Mouse (Mus musculus) left cerebral cortex, postnatal 36 days (tissue): ENCODE measurements at regions not wholly inside any gene's neighbourhood (a gene's known extent, or its start where the extent isn't known, plus 50 kb on each side); places are given as distances from the start of the nearest gene placed in this dataset.
"Not testable (repeated sequence)": the region's sequence is repeated elsewhere in the genome, so short reads cannot be mapped to it uniquely, and the experiment has no call there.

Source experiments
- DNase-seq, 2 experiments: peaks; one replicate each; pipeline ENCODE4 v3.0.0; 2021 to 2022; ENCODE audit warnings: low spot score in 2 of 2, mixed read lengths in 1 of 2
- intact Hi-C: fragments of 180-260 bp; cut with DNase I; formaldehyde crosslinking; loops from one replicate; pipeline ENCODE4 v1.15.1; 2025

DNA sequence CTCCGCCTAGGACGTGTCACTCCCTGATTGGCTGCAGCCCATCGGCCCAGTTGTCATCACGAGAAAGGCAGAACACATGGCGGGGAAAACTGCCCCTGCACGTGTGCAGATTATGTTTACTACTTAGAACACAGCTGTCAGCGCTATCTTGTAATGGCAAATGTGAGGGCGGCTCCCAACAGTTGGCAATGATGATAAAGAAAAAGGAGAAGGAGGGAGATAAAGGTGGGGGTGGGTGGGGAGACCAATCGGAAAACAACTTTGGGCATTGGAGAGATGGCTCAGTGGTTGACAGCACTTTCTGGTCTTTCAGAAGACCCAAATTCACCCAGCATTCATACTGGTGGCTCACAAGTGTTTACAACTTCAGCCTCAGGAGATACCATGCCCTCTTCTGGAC is 257.6 kb downstream of the Pten start:
- DNase-seq, intact Hi-C loops: not testable (repeated sequence)

DNA sequence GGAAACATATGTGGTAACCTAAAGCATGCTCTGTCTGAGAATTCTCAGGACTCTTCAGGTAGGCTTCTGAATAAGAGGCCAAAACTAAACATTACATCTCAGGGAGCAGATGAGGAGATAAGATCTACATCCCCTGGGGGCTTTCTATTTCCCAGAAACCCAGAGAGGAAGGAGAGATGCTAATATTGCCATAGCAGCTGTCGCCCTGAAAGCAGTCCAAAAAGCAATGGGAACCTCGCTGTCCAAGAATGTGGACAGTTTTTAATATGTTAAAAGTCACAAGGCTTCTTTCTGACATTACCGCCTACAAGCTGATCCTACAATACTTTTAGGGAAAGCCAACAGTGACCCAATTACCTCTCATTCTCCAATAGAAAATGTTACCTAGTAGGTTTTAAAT is 263.9 kb downstream of the Pten start:
- intact Hi-C loops, result no loop called here
- no peak for DNase-seq

DNA sequence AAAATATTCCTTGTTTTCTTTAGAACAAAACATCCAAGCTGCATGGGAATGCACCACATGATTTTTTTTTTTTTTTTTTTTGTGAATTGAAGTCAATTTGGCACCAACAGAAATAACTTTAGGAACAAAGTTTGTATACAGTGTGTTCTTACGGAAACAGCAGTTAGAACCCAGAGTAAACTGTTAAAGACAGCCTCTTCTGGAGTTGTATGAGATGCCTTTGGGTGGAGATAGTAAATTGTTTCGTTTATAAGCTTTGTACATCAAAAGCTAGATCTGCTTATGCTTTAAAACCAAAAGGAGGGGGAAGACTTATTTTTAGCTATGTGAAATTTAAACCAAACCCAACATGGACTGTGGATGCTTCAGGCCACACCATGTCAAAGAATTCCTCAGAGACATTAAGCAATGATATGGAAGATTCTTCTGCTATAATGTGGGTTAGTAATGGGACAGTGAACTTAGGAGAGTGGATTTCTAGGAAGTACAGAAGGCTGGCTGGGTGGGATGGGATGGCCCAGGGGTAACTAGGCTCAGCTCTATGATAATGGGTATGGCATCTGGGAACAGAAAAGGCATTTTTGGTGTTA is 265.6 kb downstream of the Pten start:
- intact Hi-C loops, result no loop called here
- DNase-seq, result no peak

DNA sequence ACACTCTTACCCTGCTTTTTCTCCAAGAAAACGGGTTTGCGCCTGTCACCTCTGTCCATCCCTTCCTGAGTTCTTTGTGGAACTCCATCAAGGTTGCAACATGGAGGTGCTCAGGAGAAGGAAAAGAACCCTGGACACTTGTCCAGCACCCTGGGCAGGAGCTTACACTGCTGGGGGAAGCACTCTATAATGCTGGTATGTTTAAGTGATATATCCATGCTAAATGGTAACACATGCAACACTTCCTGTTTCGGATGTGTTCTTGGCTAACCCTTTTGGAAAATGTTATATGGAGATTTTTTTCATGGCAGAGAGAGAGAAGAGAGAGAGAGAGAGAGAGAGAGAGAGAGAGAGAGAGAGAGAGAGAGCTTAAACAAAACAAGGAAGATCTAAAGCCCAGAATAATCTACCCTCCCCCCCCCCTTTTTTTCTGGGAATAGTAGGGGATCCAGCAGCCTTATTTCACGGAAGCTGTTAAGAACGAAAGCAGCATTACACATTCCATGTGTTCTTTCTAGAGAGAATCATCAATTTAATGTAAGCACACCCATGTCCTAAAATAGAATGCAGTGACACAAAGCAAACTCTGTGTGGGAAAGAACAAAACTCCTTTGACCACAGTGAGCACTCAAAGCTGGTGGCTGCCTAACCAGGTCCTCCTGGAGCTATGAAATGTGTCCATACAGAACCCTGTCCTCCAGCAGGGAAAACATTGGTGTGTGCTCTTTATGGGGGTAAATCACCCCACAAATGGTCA is 272.6 kb downstream of the Pten start:
- DNase-seq, result no peak
- intact Hi-C loops, result no loop called here

DNA sequence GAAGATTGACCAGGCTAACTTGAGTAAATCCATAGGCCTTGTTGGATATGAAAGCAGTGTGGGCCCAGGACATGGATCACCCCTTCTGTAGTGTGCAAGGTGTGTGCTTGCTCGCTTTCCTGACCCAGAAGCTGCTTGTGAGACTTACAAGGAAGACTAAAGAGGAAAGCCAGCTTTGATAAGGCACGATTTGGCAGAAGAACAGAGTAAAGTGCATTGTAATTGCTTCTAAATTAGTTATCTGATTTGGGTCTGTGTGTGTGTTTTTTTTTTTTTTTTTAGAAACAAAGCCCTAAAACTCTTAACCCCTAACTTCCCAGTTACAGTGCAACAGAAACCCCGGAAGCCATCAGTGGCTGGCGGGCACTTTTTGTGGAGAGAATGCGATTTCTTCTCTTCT is 283.2 kb downstream of the Pten start:
- intact Hi-C loops, result no loop called here
- no peak for DNase-seq

DNA sequence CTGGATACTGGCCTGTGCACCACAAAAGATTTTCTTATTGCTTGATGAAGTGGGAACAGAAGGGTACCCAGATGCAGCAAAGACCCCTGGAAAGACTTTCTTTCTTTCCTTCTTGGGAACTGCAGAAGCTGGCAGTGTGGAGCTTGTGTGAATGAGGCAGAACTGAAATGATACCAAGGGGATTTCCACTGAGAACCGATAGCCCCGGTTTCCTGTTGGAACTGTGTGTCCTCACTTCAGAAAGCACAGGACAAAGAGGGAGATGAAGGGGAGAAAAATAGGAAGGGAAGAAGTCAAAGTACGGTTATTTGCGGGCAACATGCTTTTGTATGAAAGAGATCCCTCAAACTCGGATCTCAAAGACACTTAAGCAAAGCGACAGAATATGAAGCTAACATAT is 283.7 kb downstream of the Pten start:
- intact Hi-C loops, result no loop called here
- DNase-seq, result no peak

DNA sequence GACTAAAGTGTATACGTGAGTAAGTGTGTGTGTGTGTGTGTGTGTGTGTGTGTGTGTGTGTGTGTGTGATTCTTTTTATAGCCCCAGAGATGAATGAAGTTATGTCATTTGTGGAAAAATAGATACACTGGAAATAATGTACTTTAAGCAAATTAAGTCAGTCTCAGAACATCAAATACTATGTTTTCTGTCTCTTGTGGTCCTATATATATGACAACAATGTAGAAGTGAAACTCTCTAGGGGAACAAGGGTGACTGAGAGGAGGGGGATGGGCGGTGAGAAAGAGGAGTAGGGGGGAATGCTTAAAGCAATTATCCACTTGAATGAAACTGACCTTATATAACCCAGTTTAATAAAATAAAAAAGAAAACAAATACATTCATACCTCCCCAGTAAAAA is 285.5 kb downstream of the Pten start:
- no peak for DNase-seq
- intact Hi-C loops, result no loop called here

DNA sequence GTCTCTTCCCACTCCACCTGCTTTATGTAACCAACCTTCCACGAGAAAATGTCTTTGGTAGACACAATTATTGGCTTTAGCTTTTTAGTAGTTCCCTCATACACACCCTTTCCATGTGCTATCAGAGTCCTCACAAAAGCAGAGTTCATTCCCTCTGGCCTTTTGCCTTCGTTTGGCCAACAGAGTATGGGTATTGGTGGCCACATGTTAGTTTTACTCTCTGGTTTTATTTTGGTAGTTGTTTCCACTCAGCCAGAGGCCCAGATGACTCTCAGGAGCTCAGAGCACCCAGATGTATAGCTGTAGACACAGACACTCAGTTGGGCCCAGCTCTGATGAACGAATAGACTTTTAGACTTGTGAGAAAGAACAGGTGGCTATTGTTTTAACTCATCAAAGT is 286.4 kb downstream of the Pten start:
- DNase-seq, result no peak
- intact Hi-C loops, result no loop called here

DNA sequence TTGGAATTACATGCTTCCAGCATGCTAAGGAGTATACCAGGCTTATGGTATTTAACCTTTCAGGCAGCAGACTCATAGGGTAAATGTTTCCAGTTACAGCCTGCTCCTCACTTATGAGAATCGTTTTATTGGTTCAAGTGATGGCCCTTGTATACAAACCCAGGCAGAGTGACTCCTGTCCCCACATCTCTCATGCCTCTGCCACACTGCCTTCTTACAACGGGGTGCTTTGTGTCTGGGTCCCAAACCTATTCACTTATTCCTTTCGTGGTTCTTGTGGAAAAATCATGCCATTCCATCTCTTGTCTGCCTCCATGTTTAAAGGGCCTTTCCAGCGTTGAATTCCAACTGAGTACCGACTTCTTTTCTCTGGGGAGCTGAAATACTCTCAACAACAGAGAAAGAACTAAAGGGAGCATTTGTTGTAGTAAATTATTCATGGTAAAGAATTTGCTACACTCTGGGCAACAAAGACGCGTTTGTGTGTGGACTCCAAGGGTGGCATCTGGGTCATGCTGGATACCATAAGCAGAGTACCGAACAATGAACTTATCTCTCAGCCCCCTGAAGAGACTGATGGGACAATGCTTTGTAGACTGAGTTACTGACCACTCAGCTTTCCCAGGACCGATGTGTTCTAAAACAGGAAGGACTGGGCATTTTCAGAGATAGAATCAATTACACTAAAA is 291.6 kb downstream of the Pten start:
- DNase-seq, result no peak
- intact Hi-C loops, result no loop called here

DNA sequence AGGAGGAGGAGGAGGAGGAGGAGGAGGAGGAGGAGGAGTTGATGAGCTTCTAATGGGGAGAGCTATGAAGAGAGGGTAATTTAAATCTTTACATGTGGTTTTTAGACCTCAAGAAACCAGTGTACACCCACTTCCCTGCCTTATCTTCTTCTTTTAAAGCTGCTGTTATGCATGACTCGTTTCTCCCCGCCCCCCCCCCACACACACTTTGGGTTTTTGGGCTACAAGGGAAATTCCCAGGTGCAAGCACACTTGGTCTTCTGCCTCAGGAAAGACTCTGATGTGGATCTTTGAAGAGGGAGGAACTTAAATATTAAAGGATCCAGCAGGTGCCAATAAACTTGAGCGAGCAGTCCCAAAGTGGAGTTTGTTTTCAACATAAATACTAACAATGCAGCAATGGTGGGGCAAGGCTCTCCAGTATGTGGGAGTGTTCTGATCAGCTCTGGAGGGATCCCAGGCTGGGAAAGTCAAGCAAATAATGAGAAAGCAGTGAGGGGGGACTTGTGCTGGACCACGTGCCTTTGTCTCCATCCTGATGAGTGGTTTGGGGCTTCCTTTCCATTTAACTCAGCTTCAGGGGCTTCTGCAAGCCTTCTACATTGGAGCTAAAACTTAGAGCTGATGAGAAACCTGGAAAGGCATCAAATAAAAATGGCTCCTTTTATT is 296.0 kb downstream of the Pten start:
- DNase-seq, result no peak
- intact Hi-C loops, result no loop called here

DNA sequence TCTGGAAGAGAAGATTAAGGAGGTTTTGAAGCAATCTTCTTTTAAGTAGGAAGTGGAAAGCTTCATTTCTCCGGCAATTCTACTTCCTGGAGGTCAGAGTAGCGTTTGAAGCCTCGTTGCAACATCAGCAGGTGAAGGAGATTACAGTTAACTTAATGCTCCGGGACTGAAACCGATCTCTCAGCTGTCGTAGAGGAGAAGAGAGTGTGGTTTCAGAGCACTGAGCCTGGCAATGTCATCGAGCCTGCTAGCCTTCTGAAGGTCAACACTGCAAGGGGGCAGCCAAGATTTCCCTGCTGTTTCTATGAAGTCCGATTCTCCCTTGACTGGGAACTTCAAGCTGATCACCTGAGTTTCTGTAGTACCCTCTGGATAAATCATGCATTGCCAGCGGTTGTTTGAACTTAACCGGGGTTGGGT is 299.1 kb downstream of the Pten start:
- no peak for DNase-seq
- intact Hi-C loops, result no loop called here

DNA sequence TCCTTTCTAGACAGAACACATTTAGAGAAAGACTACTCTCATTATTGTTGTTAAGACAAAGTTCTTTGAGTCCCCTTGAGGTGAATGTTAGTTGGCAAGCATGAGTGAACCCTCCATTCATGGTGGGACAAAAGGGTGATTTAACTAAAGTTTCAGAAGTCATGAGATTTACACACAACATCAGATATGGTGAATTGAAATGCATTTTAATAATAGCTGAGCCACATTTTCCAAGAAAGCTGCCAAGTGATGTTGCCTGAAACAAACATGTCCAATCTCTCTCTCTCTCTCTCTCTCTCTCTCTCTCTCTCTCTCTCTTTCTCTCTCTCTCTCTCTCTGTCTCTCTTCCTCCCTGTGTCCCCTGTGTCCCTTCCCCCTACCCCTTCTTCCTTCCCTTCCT is 303.7 kb downstream of the Pten start:
- intact Hi-C loops, result no loop called here

DNA sequence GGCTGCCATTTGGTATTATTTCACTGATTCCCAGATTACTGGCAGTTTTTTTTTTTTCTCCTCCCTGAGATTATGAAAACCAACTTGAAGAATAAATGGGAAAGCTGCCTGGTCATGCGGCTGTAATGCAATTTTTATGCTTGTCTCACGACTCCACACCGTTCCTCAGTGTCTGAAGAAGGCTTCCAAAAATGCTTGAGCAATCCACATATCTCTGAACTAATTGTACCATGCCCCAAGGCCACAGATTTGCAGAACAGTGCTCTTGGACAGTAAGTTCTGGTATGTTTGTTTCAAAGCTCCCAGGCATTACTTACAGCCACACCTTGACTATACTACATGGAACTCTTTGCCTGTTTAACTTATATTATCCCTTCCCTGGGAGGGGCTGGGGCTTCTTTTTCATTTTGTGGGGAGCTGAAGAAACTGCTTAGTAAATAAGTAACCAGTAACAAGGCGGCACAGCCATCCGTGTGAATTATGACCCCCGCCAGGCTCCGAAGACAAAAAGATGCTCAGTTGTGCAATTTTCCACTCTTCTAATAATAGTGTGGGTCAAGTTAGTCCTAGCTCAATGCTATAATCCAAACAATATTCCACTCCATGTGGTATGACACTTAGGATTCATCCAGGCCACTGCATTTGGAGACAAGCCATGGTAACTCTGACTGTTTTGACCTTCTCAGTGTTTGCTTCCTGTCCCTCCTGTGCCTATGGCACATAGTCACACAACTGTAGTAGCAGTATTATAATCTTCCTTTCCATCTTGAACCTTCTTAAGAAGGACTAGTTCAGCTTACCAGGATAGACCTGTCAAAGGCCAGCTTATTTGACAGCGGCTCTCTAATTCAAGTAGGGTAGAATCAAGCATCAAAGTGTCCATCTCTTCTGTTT is 305.1 kb downstream of the Pten start:
- intact Hi-C loops, result no loop called here
- no peak for DNase-seq

More for the DNA sequence above, 303.7 kb downstream of the Pten start:
- DNase-seq, result no peak

DNA sequence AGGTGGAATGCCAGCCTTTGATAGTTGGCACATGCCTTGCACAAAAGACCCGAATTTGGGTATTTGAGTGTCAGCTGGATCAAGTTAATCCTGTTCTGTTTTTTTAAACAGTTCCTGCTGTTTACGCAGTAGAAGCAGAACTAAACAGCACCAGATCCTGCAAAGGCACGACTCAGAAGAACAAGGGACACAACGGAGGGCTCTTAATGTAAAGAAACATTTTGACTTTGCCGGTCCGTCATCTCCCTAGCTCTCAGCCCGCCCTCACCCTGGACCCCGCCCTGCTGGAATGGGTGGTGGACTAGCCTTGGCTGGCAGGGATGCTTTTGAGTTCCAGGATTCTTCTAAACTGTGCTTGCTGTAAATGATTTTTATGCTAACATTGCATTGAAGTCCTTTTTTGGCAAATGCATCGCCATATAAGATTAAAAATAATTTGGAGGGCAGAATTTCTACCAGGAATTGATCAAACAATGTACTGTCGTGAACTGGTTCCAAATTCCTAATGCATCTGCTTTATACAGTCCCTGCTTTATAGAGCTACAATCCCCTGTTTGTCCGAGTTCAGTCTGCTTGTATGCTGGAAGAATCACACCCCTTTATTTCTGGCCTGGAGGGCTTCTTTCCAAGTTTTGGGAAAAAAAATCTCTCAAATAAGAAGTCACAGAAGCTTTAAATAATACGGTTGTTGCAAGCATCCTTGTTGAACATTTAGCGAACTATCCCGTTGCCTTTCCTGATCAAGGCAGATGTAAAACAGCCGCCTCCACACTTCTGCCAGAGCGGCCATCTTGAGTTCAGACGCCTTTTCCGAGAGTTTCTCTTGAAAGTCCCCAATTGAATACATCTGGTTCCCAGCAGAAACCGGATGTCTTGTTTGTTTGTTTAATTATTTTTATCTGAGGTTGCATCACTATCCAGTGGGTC is 308.2 kb downstream of the Pten start:
- DNase-seq, result no peak
- intact Hi-C loops, result no loop called here

DNA sequence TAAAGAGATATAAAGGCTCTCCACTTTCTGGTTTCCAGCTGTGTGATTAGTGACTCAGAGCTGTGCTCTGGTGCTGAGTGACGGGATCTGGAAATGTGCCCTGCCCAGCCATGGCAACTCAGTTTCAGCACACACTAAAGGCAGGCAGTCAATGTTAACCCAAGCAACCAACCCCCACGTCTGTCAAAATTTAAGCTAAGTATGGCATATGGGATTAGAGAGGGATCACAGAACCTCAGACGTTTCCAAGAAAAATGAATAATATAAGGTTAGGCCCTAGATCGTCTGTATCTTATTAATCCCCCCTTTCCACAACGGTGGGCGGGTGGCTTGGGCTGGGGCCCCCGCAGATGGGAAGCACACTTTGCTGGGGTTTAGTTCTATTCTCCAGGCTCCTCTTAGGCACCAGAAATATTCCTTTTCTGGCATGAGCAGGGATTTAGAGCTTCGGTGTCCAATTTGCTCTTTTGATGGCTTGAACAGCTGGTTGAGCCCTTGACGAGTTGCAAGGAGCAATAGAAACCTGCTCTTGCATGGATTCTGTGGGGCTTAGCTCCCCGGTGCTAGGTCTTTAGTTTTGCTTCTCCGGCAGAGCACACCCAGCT is 311.2 kb downstream of the Pten start:
- no peak for DNase-seq
- intact Hi-C loops, result no loop called here

DNA sequence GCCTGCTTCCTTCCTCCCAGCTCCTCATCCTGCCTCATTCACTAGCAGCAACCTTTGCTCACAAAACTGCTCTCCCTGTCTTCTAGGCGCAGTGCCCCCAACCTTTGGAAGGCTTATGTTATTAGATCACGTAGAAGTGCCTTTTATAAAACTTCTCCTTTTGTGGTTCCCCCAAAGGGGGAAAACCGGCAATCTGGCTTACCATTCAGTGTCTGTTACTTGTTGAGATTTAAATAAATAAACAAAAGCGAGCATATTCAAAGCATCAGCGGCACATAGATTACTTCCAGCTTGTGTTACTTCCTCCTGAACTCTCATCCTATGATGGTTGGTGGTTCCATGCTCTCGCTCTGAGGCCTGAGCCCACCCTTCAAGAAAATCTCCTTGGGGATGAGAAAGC is 312.5 kb downstream of the Pten start:
- no peak for DNase-seq
- intact Hi-C loops, result no loop called here

DNA sequence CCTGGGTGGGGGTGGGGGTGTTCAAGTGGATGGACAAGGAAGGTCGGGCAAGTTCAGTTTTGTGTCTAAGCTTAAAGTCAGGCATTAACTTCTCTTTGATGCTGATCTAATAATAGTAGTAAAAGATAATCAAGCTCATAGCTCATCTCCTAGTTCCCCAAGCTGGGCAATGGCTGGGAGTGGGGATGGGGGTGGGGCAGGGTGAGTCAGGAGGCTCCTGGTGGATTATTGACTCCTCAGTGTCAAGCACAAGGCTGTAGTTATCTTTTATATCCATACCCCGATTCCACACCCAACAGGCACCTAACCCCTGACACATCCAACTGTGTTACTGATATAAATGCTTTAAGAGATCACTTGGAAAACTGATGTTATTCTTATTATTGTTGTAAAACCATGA is 315.0 kb downstream of the Pten start:
- DNase-seq, result no peak
- intact Hi-C loops, result no loop called here

DNA sequence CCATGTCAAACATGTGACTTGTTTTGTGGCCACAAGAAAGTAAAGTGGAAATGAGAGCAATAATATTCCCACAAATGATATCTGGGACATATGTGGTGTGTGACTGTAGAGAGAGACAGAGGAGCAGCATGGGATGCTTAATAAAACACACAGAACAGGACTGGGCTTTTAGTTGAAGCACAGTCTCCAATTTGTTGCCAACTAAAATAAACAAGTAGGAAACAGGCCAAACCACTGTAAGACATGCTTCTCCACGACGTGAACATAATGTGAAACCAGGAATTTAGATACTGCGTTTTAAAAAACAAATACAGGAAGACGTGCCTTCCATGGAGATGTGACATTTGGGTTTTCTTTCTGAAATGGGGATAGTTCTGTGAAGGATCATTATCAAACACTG is 317.2 kb downstream of the Rnls start:
- no peak for DNase-seq
- intact Hi-C loops, result no loop called here
